Mouse (Mus musculus): Measurements from ENCODE around the gene Ppp2r2d. TPM values are rescaled to one million over a fixed set of nuclear protein-coding genes. Genes with fewer than 3 reads are reported as not detected.
A peak's percentile ranks its signal among the peaks of the same experiment; 100 is the strongest.

Ppp2r2d gene
- polyA plus RNA-seq, 1 experiment: 103 TPM

DNA sequence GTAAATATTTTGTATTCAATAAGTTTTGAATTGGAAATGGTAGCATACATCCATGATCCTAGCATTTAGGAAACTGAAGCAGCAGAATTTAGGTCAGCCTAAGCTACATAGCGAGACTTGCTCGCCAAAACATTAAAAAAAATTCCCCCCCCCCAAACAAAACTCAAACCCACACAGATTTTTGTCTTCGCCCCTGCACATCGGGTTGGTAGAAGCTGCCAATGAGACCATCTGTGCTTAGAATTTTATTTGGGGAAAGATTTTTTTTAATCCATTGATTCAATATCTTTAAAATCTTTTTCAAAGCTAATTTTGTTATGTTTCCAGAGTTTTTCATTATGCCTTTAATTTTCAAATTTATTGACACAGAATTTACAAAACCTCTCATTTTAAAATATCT, 82.6 kb downstream of the Ppp2r2d start:
- TF ChIP-seq CTCF (IDR thresholded peaks at IDR 0.05; ENCODE audit: borderline replicate concordance, extremely low read depth, insufficient read depth, insufficient read length): no peak
- TF ChIP-seq POLR2A (IDR thresholded peaks at IDR 0.05; ENCODE audit: borderline replicate concordance, extremely low read depth, insufficient read depth, insufficient read length, poor library complexity, severe bottlenecking): no peak
- DNase-seq (ENCODE audit: low read depth): peak; percentile 34

Other genes with a start within 250 kb of the Ppp2r2d start
- gene Mapk1ip1, start 194 bp downstream of the Ppp2r2d start, polyA plus RNA-seq (2012; rRNA removed): 60.8 and 85.5 TPM in 2 replicates
- 35.1 and 35.5 TPM in 2 replicates for gene Bnip3, start 63.4 kb downstream of the Ppp2r2d start, polyA plus RNA-seq (2012; rRNA removed)
- 6.2 and 9.9 TPM in 2 replicates for gene Jakmip3, start 94.7 kb downstream of the Ppp2r2d start, polyA plus RNA-seq (2012; rRNA removed)
- 192 and 195 TPM in 2 replicates for gene Dpysl4, start 239.9 kb downstream of the Ppp2r2d start, polyA plus RNA-seq (2012; rRNA removed)

Data from brain, embryonic 14.5 days (tissue).